Mouse (Mus musculus): ENCODE results near the gene Ctag2.

The Ctag2 gene

GRCm38 (mm10) chrX:65047344-65047743, at the start of gene Ctag2:
Ctag2 (plus strand) TSS chrX:65047644.
- no peak for DNase-seq
